Mouse (Mus musculus) layer of hippocampus, postnatal 10 days (tissue): ENCODE measurements around the gene Plagl1. TPM values are rescaled to one million over a fixed set of nuclear protein-coding genes. Genes with fewer than 3 reads are reported as not detected.

Source experiments
- DNase-seq, 2 experiments: peaks; one replicate each; pipeline ENCODE4 v3.0.0; 2021; ENCODE audit warnings: low spot score in 2 of 2
- total RNA-seq, 2 experiments: library from RNA; stranded (reverse); gene quantifications; 2 replicates each; pipeline ENCODE4 v1.2.3; 2021

Plagl1 gene
- total RNA-seq, 2 experiments from 2014 or later, result 33.5 to 45.3 TPM

- peak in 1 of 2 experiments; percentile 44 for DNase-seq
Observed at GRCm38 (mm10) chr10:13082459-13082858, 22.2 kb downstream of the Plagl1 start.

GRCm38 (mm10) chr10:13090596-13091424, 30.5 kb downstream of the Plagl1 start:
- DNase-seq, result peak; percentile 56 to 67

GRCm38 (mm10) chr10:13092996-13093395, 32.7 kb downstream of the Plagl1 start:
- no peak for DNase-seq

- no peak for DNase-seq
Observed at GRCm38 (mm10) chr10:13098895-13099294, 38.6 kb downstream of the Plagl1 start.

- DNase-seq, result no peak
Observed at GRCm38 (mm10) chr10:13100061-13100648, 39.9 kb downstream of the Plagl1 start.

GRCm38 (mm10) chr10:13102360-13102759, 42.1 kb downstream of the Plagl1 start:
- DNase-seq, result no peak

GRCm38 (mm10) chr10:13103838-13104237, 43.5 kb downstream of the Plagl1 start:
- no peak for DNase-seq

GRCm38 (mm10) chr10:13106909-13107624, 46.8 kb downstream of the Plagl1 start:
- DNase-seq, result no peak

GRCm38 (mm10) chr10:13108021-13108548, 47.8 kb downstream of the Plagl1 start:
- no peak for DNase-seq

GRCm38 (mm10) chr10:13108847-13109246, 48.5 kb downstream of the Plagl1 start:
- DNase-seq, result no peak

- no peak for DNase-seq
Observed at GRCm38 (mm10) chr10:13109781-13110180, 49.5 kb downstream of the Plagl1 start.

GRCm38 (mm10) chr10:13112849-13113248, 52.5 kb downstream of the Plagl1 start:
- DNase-seq, result no peak

GRCm38 (mm10) chr10:13113641-13114040, 53.3 kb downstream of the Plagl1 start:
- no peak for DNase-seq

- DNase-seq, result no peak
Observed at GRCm38 (mm10) chr10:13115030-13115429, 54.7 kb downstream of the Plagl1 start.

GRCm38 (mm10) chr10:13116706-13117665, 56.7 kb downstream of the Plagl1 start:
- DNase-seq, result no peak

- no peak for DNase-seq
Observed at GRCm38 (mm10) chr10:13118024-13118769, 57.9 kb downstream of the Plagl1 start.

GRCm38 (mm10) chr10:13118770-13119102, 58.4 kb downstream of the Plagl1 start:
- DNase-seq, result no peak

GRCm38 (mm10) chr10:13119300-13119699, 59.0 kb downstream of the Plagl1 start:
- no peak for DNase-seq

GRCm38 (mm10) chr10:13125811-13126210, 65.5 kb downstream of the Plagl1 start:
- DNase-seq, result no peak

GRCm38 (mm10) chr10:13127335-13127734, 67.0 kb downstream of the Plagl1 start:
- peak in 1 of 2 experiments; percentile 24 for DNase-seq
